Comparison of ENCODE assay signal across 10 mouse cellular contexts in genomic region chr14:106765884-106766467, GRCm38 (mm10).
DNase-seq lines count a peak whose midpoint lies in the region; ATAC-seq and TF ChIP-seq lines count a peak whose summit lies in the region.
"Had no signal": no experiment of that assay in that cellular context is flagged by ENCODE, and none has a peak within 500 bp of the region (broad histone marks: within the 10 kb centered on the region; RNA-seq: fewer than 3 reads in every experiment).

No protein-coding gene starts in this region.

- no peak overlapping the region for H3K9ac ChIP-seq in liver, embryonic 14.5 days (replicated peaks)
- H3K9ac ChIP-seq in liver, embryonic 11.5 days (ENCODE audit: low read depth, low read length): no peak overlapping the region
- no peak overlapping the region for H3K9ac ChIP-seq in midbrain, embryonic 14.5 days (replicated peaks; ENCODE audit: low read length)
- H3K9ac ChIP-seq: heart, embryonic 13.5 days; limb, embryonic 13.5 days had no signal

- H3K4me2 ChIP-seq in liver, embryonic 14.5 days (ENCODE audit: low read depth): no peak overlapping the region
- no peak overlapping the region for H3K4me2 ChIP-seq in liver, embryonic 11.5 days
- no peak overlapping the region for H3K4me2 ChIP-seq in midbrain, embryonic 14.5 days (ENCODE audit: low read length)
- H3K4me2 ChIP-seq: heart, embryonic 13.5 days; limb, embryonic 13.5 days had no signal

- WGBS in liver, embryonic 14.5 days (ENCODE audit: insufficient replicate concordance): 58% methylated on average over 8 of the region's 8 CpGs
- WGBS in liver, embryonic 11.5 days: 71% methylated on average over 8 of the region's 8 CpGs
- 74% methylated on average over 8 of the region's 8 CpGs for WGBS in midbrain, embryonic 14.5 days

- peak; percentile 81 for ATAC-seq in frontal cortex, adult (ENCODE audit: low TSS enrichment)
- ATAC-seq in liver, embryonic 14.5 days (ENCODE audit: insufficient read depth): no peak
- no peak for ATAC-seq in liver, embryonic 11.5 days (replicated peaks; ENCODE audit: low FRiP score)
- no peak for ATAC-seq in Patski
- peak; percentile 67 for ATAC-seq in midbrain, embryonic 14.5 days (ENCODE audit: low FRiP score, low TSS enrichment)

- no peaks in the 10 kb centered on the region for H3K36me3 ChIP-seq in liver, embryonic 14.5 days (replicated peaks; ENCODE audit: control insufficient read depth, insufficient read depth, low read depth)
- H3K36me3 ChIP-seq in liver, embryonic 11.5 days (ENCODE audit: control insufficient read depth, insufficient read depth, low read length): no peaks in the 10 kb centered on the region
- no peaks in the 10 kb centered on the region for H3K36me3 ChIP-seq in midbrain, embryonic 14.5 days (ENCODE audit: control insufficient read depth, insufficient read depth, low read length)
- H3K36me3 ChIP-seq: heart, embryonic 13.5 days; limb, embryonic 13.5 days had no signal

- POLR2A ChIA-PET in Patski (lab: Charles Lee): no interaction called here

- CTCF ChIA-PET in Patski (lab: Charles Lee): interaction anchor here (1.5 to 1.7 kb wide), 2 partner anchors 8 to 20 kb away, joined by 5 read pairs; no protein-coding TSS in a partner anchor

- H3K4me3 ChIP-seq in liver, embryonic 14.5 days (ENCODE audit: insufficient read depth in 1 of 2, low read depth in 2 of 2, low read length in 2 of 2): no peak overlapping the region
- H3K4me3 ChIP-seq in liver, embryonic 11.5 days (ENCODE audit: low read depth, low read length): no peak overlapping the region
- H3K4me3 ChIP-seq in midbrain, embryonic 14.5 days (replicated peaks; ENCODE audit: low read depth, low read length): no peak overlapping the region
- H3K4me3 ChIP-seq: heart, embryonic 13.5 days; limb, embryonic 13.5 days had no signal

- H3K27ac ChIP-seq in liver, embryonic 14.5 days: no peak overlapping the region
- H3K27ac ChIP-seq in liver, embryonic 11.5 days (ENCODE audit: low read depth, low read length): no peak overlapping the region
- H3K27ac ChIP-seq in midbrain, embryonic 14.5 days (replicated peaks; ENCODE audit: low read depth, low read length): no peak overlapping the region
- H3K27ac ChIP-seq: heart, embryonic 13.5 days; limb, embryonic 13.5 days had no signal

- no peaks in the 10 kb centered on the region for H3K27me3 ChIP-seq in liver, embryonic 14.5 days (ENCODE audit: control insufficient read depth, insufficient read depth, low read length)
- H3K27me3 ChIP-seq in liver, embryonic 11.5 days (replicated peaks; ENCODE audit: control insufficient read depth, insufficient read depth, low read length): no peaks in the 10 kb centered on the region
- no peaks in the 10 kb centered on the region for H3K27me3 ChIP-seq in Patski
- no peaks in the 10 kb centered on the region for H3K27me3 ChIP-seq in midbrain, embryonic 14.5 days (ENCODE audit: control insufficient read depth, insufficient read depth, low read length)
- H3K27me3 ChIP-seq: heart, embryonic 13.5 days; limb, embryonic 13.5 days had no signal

- in situ Hi-C loops in Patski (cut with MboI; ENCODE audit: low pct_unique_long_range_greater_than_20kb): no loop called here

- 0 out of 2 replicates have a peak, but pooled peaks have one; percentile 19 for TF ChIP-seq CTCF in liver, embryonic 14.5 days (IDR thresholded peaks at IDR 0.05; ENCODE audit: low read depth)
- peak; percentile 21 for TF ChIP-seq CTCF in Patski (IDR thresholded peaks at IDR 0.05)

- TF ChIP-seq EP300 in liver, embryonic 14.5 days (IDR thresholded peaks at IDR 0.05; ENCODE audit: low read depth): no peak

- H3K4me1 ChIP-seq in liver, embryonic 14.5 days (replicated peaks; ENCODE audit: control insufficient read depth in 2 of 2, insufficient read depth in 2 of 2, low read length in 1 of 2): no peaks in the 10 kb centered on the region
- no peaks in the 10 kb centered on the region for H3K4me1 ChIP-seq in liver, embryonic 11.5 days (replicated peaks; ENCODE audit: control insufficient read depth, insufficient read depth, low read length)
- H3K4me1 ChIP-seq in midbrain, embryonic 14.5 days (ENCODE audit: control insufficient read depth, insufficient read depth, low read length): no peaks in the 10 kb centered on the region
- H3K4me1 ChIP-seq: limb, embryonic 13.5 days had no signal

- no peaks in the 10 kb centered on the region for H3K9me3 ChIP-seq in liver, embryonic 14.5 days (ENCODE audit: control insufficient read depth, low read length)
- no peaks in the 10 kb centered on the region for H3K9me3 ChIP-seq in liver, embryonic 11.5 days (ENCODE audit: control insufficient read depth, low read length)
- H3K9me3 ChIP-seq in midbrain, embryonic 14.5 days (ENCODE audit: control insufficient read depth, low read length): no peaks in the 10 kb centered on the region
- H3K9me3 ChIP-seq: heart, embryonic 13.5 days; limb, embryonic 13.5 days had no signal

- DNase-seq in frontal cortex, postnatal 14 days (ENCODE audit: low spot score in 2 of 2): no peak
- no peak for DNase-seq in liver, embryonic 14.5 days (ENCODE audit: low read depth in 3 of 3, low spot score in 3 of 3)
- DNase-seq in liver, embryonic 11.5 days (ENCODE audit: low spot score): no peak
- no peak for DNase-seq in Patski (ENCODE audit: low read depth, low spot score)
- DNase-seq in midbrain, embryonic 14.5 days: peak; percentile 60
- DNase-seq in urinary bladder, postnatal 10 days (ENCODE audit: low spot score): no peak
- DNase-seq: thymus, adult 18-20 months had no signal

Comparison
In these comparisons a context has a peak if more than half of its experiments do, and no peak if none do; other contexts are left out.
1. ATAC-seq: peak in frontal cortex, adult (single experiment) and midbrain, embryonic 14.5 days (single experiment); none in liver, embryonic 14.5 days (single experiment), liver, embryonic 11.5 days (single experiment) and Patski (single experiment).